ENCODE assay signal across 7 mouse cellular contexts in the genomic region with DNA sequence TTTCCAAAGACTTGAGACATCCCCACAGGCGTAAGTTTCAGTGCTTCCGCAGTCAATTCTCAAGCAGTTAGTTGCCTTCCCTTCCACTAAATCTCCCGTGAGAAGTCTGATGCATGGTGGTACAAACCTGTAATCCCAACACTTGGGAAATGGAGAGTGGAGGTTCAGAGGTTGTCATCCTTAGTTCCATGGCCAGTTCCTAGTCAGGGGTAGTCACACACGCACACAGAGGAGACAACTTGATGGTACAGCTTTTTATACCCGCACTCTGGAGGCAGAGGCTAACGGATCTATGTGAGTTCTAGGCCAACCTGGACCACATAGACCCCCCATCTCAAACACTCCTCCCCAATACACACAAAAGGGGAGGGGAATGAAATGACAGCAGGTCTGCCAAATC. TPM values are rescaled to one million over a fixed set of nuclear protein-coding genes. Genes with fewer than 3 reads are reported as not detected.
A peak's percentile ranks its signal among the peaks of the same experiment; 100 is the strongest.
DNase-seq lines count a peak whose midpoint lies in the region; ATAC-seq and TF ChIP-seq lines count a peak whose summit lies in the region.

No protein-coding gene starts in this region.

- peak overlapping the region; percentile 74 for H3K9ac ChIP-seq in neural tube, embryonic 11.5 days (ENCODE audit: low read length)
- peak overlapping the region; percentile 87 for H3K9ac ChIP-seq in forebrain, embryonic 11.5 days (ENCODE audit: low read length)
- peak overlapping the region; percentile 84 for H3K9ac ChIP-seq in liver, embryonic 12.5 days
- H3K9ac ChIP-seq in stomach, postnatal 0 days (ENCODE audit: low read length) = peak overlapping the region; percentile 87

- 17% methylated on average over 6 of the region's 6 CpGs for WGBS in neural tube, embryonic 11.5 days
- WGBS in forebrain, embryonic 11.5 days = 23% methylated on average over 6 of the region's 6 CpGs
- WGBS in liver, embryonic 12.5 days (ENCODE audit: insufficient replicate concordance) = 24% methylated on average over 6 of the region's 6 CpGs
- WGBS in stomach, postnatal 0 days = 12% methylated on average over 6 of the region's 6 CpGs

- peaks cover 25% of the 10 kb centered on the region for H3K4me1 ChIP-seq in neural tube, embryonic 11.5 days (ENCODE audit: control insufficient read depth, insufficient read depth, low read length)
- peaks cover 11% of the 10 kb centered on the region for H3K4me1 ChIP-seq in forebrain, embryonic 11.5 days (replicated peaks; ENCODE audit: control insufficient read depth, insufficient read depth, low read length)
- H3K4me1 ChIP-seq in liver, embryonic 12.5 days = peaks cover 74% of the 10 kb centered on the region
- H3K4me1 ChIP-seq in stomach, postnatal 0 days (replicated peaks; ENCODE audit: control insufficient read depth, insufficient read depth) = peaks cover 6% of the 10 kb centered on the region

- no peak for TF ChIP-seq EP300 in stomach, postnatal 0 days (optimal IDR thresholded peaks at IDR 0.05)

- DNase-seq in neural tube, embryonic 11.5 days (ENCODE audit: low spot score) = no peak
- no peak for DNase-seq in neural tube, embryonic 10.5 days (ENCODE audit: extremely low spot score, low spot score)
- DNase-seq in forebrain, embryonic 11.5 days (ENCODE audit: low spot score) = no peak
- no peak for DNase-seq in stomach, postnatal 0 days (ENCODE audit: low spot score)
- no peak for DNase-seq in urinary bladder, adult 18-20 months (ENCODE audit: low spot score in 2 of 2)
- DNase-seq in embryo, embryonic 10.5 days (ENCODE audit: low spot score) = no peak

- H3K36me3 ChIP-seq in neural tube, embryonic 11.5 days (ENCODE audit: control insufficient read depth, insufficient read depth, low read length) = no peaks in the 10 kb centered on the region
- no peaks in the 10 kb centered on the region for H3K36me3 ChIP-seq in forebrain, embryonic 11.5 days (ENCODE audit: control insufficient read depth, insufficient read depth, low read length)
- peaks cover 7% of the 10 kb centered on the region for H3K36me3 ChIP-seq in liver, embryonic 12.5 days
- no peaks in the 10 kb centered on the region for H3K36me3 ChIP-seq in stomach, postnatal 0 days (ENCODE audit: control insufficient read depth, insufficient read depth, low read length)

- H3K4me3 ChIP-seq in neural tube, embryonic 11.5 days (ENCODE audit: low read depth, low read length) = peak overlapping the region; percentile 89
- H3K4me3 ChIP-seq in forebrain, embryonic 11.5 days (ENCODE audit: low read depth, low read length) = peak overlapping the region; percentile 84
- H3K4me3 ChIP-seq in liver, embryonic 12.5 days = peak overlapping the region; percentile 70
- peak overlapping the region; percentile 82 for H3K4me3 ChIP-seq in stomach, postnatal 0 days (ENCODE audit: low read depth, low read length)

- H3K27me3 ChIP-seq in neural tube, embryonic 11.5 days (ENCODE audit: control insufficient read depth, insufficient read depth, low read length) = no peaks in the 10 kb centered on the region
- H3K27me3 ChIP-seq in forebrain, embryonic 11.5 days (ENCODE audit: control insufficient read depth, insufficient read depth, low read length) = no peaks in the 10 kb centered on the region
- H3K27me3 ChIP-seq in liver, embryonic 12.5 days (replicated peaks) = no peaks in the 10 kb centered on the region
- no peaks in the 10 kb centered on the region for H3K27me3 ChIP-seq in stomach, postnatal 0 days (ENCODE audit: control insufficient read depth, insufficient read depth, low read length)

- H3K27ac ChIP-seq in neural tube, embryonic 11.5 days (ENCODE audit: low read depth, low read length) = peak overlapping the region; percentile 36; the same call in 1 of the 2 replicates
- H3K27ac ChIP-seq in forebrain, embryonic 11.5 days (ENCODE audit: low read depth, low read length) = peak overlapping the region; percentile 42; the same call in 1 of the 2 replicates
- peak overlapping the region; percentile 80 for H3K27ac ChIP-seq in liver, embryonic 12.5 days
- peak overlapping the region; percentile 93 for H3K27ac ChIP-seq in stomach, postnatal 0 days (replicated peaks)

- H3K4me2 ChIP-seq in neural tube, embryonic 11.5 days (ENCODE audit: low read depth) = peak overlapping the region; percentile 72
- peak overlapping the region; percentile 86 for H3K4me2 ChIP-seq in forebrain, embryonic 11.5 days (ENCODE audit: low read depth, low read length, severe bottlenecking)
- peak overlapping the region; percentile 92 for H3K4me2 ChIP-seq in liver, embryonic 12.5 days
- H3K4me2 ChIP-seq in stomach, postnatal 0 days (replicated peaks; ENCODE audit: low read depth) = peak overlapping the region; percentile 78

- ATAC-seq in neural tube, embryonic 11.5 days (ENCODE audit: insufficient read depth, low FRiP score, low TSS enrichment) = no peak
- ATAC-seq in forebrain, embryonic 11.5 days (replicated peaks; ENCODE audit: low FRiP score) = no peak
- no peak for ATAC-seq in liver, embryonic 12.5 days
- no peak for ATAC-seq in stomach, postnatal 0 days (ENCODE audit: low FRiP score, low TSS enrichment)

- no peaks in the 10 kb centered on the region for H3K9me3 ChIP-seq in neural tube, embryonic 11.5 days (ENCODE audit: control insufficient read depth, low read length)
- no peaks in the 10 kb centered on the region for H3K9me3 ChIP-seq in forebrain, embryonic 11.5 days (ENCODE audit: control insufficient read depth, low read length)
- no peaks in the 10 kb centered on the region for H3K9me3 ChIP-seq in liver, embryonic 12.5 days (replicated peaks)
- no peaks in the 10 kb centered on the region for H3K9me3 ChIP-seq in stomach, postnatal 0 days (ENCODE audit: control insufficient read depth, low read length)

- TF ChIP-seq CTCF in stomach, postnatal 0 days (IDR thresholded peaks at IDR 0.05; ENCODE audit: low read depth) = no peak

RNA-seq across cellular contexts. Expression of gene Itpkc, which starts 0.4 kb away (rescaled TPM):
- polyA plus RNA-seq in neural tube, embryonic 11.5 days (2014; fragmentation: Nextera tagmentation; extraction: Ambion mirVana) = 6.5 and 8.3 TPM in 2 replicates
- 6.6 and 8.1 TPM in 2 replicates for polyA plus RNA-seq in forebrain, embryonic 11.5 days (2014; fragmentation: Nextera tagmentation; extraction: Ambion mirVana)
- 3.5 and 4.1 TPM in 2 replicates for polyA plus RNA-seq in liver, embryonic 12.5 days (2016; fragmentation: Nextera tagmentation; extraction: Ambion mirVana)
- polyA plus RNA-seq in stomach, postnatal 0 days (2015; fragmentation: Nextera tagmentation; extraction: Ambion mirVana) = 11.6 and 12.2 TPM in 2 replicates

RNA-seq across cellular contexts. Expression of gene Coq8b, which starts 4.0 kb away (rescaled TPM):
- polyA plus RNA-seq in neural tube, embryonic 11.5 days (2014; fragmentation: Nextera tagmentation; extraction: Ambion mirVana) = 15.8 and 17.1 TPM in 2 replicates
- 15.1 and 18.1 TPM in 2 replicates for polyA plus RNA-seq in forebrain, embryonic 11.5 days (2014; fragmentation: Nextera tagmentation; extraction: Ambion mirVana)
- polyA plus RNA-seq in liver, embryonic 12.5 days (2016; fragmentation: Nextera tagmentation; extraction: Ambion mirVana) = 14.2 and 15.7 TPM in 2 replicates
- 25.0 and 26.6 TPM in 2 replicates for polyA plus RNA-seq in stomach, postnatal 0 days (2015; fragmentation: Nextera tagmentation; extraction: Ambion mirVana)

RNA-seq across cellular contexts. Expression of gene Numbl, which starts 29.4 kb away (rescaled TPM):
- polyA plus RNA-seq in neural tube, embryonic 11.5 days (2014; fragmentation: Nextera tagmentation; extraction: Ambion mirVana) = 21.6 and 21.7 TPM in 2 replicates
- 19.1 and 20.1 TPM in 2 replicates for polyA plus RNA-seq in forebrain, embryonic 11.5 days (2014; fragmentation: Nextera tagmentation; extraction: Ambion mirVana)
- 3.9 and 4.0 TPM in 2 replicates for polyA plus RNA-seq in liver, embryonic 12.5 days (2016; fragmentation: Nextera tagmentation; extraction: Ambion mirVana)
- 12.8 and 14.6 TPM in 2 replicates for polyA plus RNA-seq in stomach, postnatal 0 days (2015; fragmentation: Nextera tagmentation; extraction: Ambion mirVana)

RNA-seq across cellular contexts. Expression of gene Snrpa, which starts 32.8 kb away (rescaled TPM):
- polyA plus RNA-seq in neural tube, embryonic 11.5 days (2014; fragmentation: Nextera tagmentation; extraction: Ambion mirVana) = 332 and 363 TPM in 2 replicates
- 369 and 390 TPM in 2 replicates for polyA plus RNA-seq in forebrain, embryonic 11.5 days (2014; fragmentation: Nextera tagmentation; extraction: Ambion mirVana)
- polyA plus RNA-seq in liver, embryonic 12.5 days (2016; fragmentation: Nextera tagmentation; extraction: Ambion mirVana) = 150 and 163 TPM in 2 replicates
- polyA plus RNA-seq in stomach, postnatal 0 days (2015; fragmentation: Nextera tagmentation; extraction: Ambion mirVana) = 82.2 and 82.7 TPM in 2 replicates

RNA-seq across cellular contexts. Expression of gene BC024978, which starts 33.3 kb away (rescaled TPM):
- 3.8 and 4.4 TPM in 2 replicates for polyA plus RNA-seq in neural tube, embryonic 11.5 days (2014; fragmentation: Nextera tagmentation; extraction: Ambion mirVana)
- 4.5 and 5.3 TPM in 2 replicates for polyA plus RNA-seq in forebrain, embryonic 11.5 days (2014; fragmentation: Nextera tagmentation; extraction: Ambion mirVana)
- 1.5 TPM in 2 replicates for polyA plus RNA-seq in liver, embryonic 12.5 days (2016; fragmentation: Nextera tagmentation; extraction: Ambion mirVana)
- polyA plus RNA-seq in stomach, postnatal 0 days (2015; fragmentation: Nextera tagmentation; extraction: Ambion mirVana) = 1.7 and 1.8 TPM in 2 replicates

Comparison
In these comparisons a context has a peak if more than half of its experiments do, and no peak if none do; other contexts are left out.
1. H3K27ac ChIP-seq: peak in every context shown above with its lines; median percentile 93 in stomach, postnatal 0 days; 80 in liver, embryonic 12.5 days; 42 in forebrain, embryonic 11.5 days; 36 in neural tube, embryonic 11.5 days.